24 mouse cellular contexts compared by ENCODE assay signal in genomic region chr16:34484213-34484612, GRCm38 (mm10).
"Had no signal": no experiment of that assay in that cellular context is flagged by ENCODE, and none has a peak within 500 bp of the region (broad histone marks: within the 10 kb centered on the region; RNA-seq: fewer than 3 reads in every experiment).

No protein-coding gene starts in this region.

- H3K9me3 ChIP-seq: heart, embryonic 10.5 days; hindbrain, embryonic 13.5 days; hindbrain, embryonic 15.5 days; kidney, embryonic 15.5 days; limb, embryonic 13.5 days; limb, embryonic 15.5 days; liver, embryonic 12.5 days had no signal

- H3K4me3 ChIP-seq: heart, embryonic 10.5 days; hindbrain, embryonic 13.5 days; hindbrain, embryonic 15.5 days; kidney, embryonic 15.5 days; layer of hippocampus, adult 2 months; left cerebral cortex, adult 2 months; limb, embryonic 13.5 days; limb, embryonic 15.5 days; liver, embryonic 12.5 days had no signal

- H3K36me3 ChIP-seq: heart, embryonic 10.5 days; hindbrain, embryonic 13.5 days; hindbrain, embryonic 15.5 days; kidney, embryonic 15.5 days; limb, embryonic 13.5 days; limb, embryonic 15.5 days; liver, embryonic 12.5 days had no signal

- H3K4me1 ChIP-seq: liver, embryonic 12.5 days had no signal

- ATAC-seq: hindbrain, postnatal 0 days; intestine, embryonic 16.5 days; liver, embryonic 12.5 days had no signal

- H3K9ac ChIP-seq: hindbrain, embryonic 13.5 days; hindbrain, embryonic 15.5 days; kidney, embryonic 15.5 days; limb, embryonic 13.5 days; limb, embryonic 15.5 days; liver, embryonic 12.5 days; liver, embryonic 14.5 days had no signal

- H3K27ac ChIP-seq: hindbrain, embryonic 13.5 days; hindbrain, embryonic 15.5 days; hindbrain, postnatal 0 days; kidney, embryonic 15.5 days; kidney, postnatal 0 days; left cerebral cortex, adult 2 months; limb, embryonic 13.5 days; limb, embryonic 15.5 days; liver, embryonic 12.5 days; liver, embryonic 14.5 days had no signal

- H3K4me2 ChIP-seq: hindbrain, embryonic 13.5 days; hindbrain, embryonic 15.5 days; kidney, embryonic 15.5 days; limb, embryonic 13.5 days; limb, embryonic 15.5 days; liver, embryonic 12.5 days had no signal

- DNase-seq: gastrocnemius, postnatal 14 days; gastrocnemius, postnatal 36 days; heart, adult 18-20 months; heart, postnatal 10 days; heart, postnatal 36 days; kidney, adult 11 months; kidney, adult 2 months; kidney, adult 9 months; kidney, postnatal 14 days; kidney, postnatal 36 days; left cerebral cortex, postnatal 4 days had no signal

- H3K27me3 ChIP-seq: hindbrain, embryonic 13.5 days; hindbrain, embryonic 15.5 days; kidney, embryonic 15.5 days; limb, embryonic 13.5 days; limb, embryonic 15.5 days; liver, embryonic 12.5 days had no signal
